Comparison of ENCODE assay signal across 23 mouse cellular contexts in the genomic region with DNA sequence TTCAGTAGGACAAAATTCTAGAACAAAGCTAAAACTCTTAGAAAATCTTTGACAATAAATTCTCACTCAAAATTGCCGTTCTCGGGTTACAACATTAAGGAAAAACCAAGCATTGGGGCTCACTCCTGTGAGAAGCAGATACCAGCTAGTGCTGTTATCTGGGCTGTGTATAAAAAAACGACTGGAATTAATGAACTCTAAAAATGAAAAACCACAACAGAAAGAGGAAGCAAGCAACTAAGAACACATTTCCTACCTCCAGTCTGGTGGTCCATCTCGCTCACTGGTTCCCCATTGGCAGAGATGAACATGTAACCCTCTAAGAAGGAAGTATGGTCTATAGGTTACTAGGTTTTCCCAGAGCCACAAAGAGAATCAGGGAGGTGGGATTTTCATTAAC.
DNase-seq lines count a peak whose midpoint lies in the region; ATAC-seq and TF ChIP-seq lines count a peak whose summit lies in the region.
"Had no signal": no experiment of that assay in that cellular context is flagged by ENCODE, and none has a peak within 500 bp of the region (broad histone marks: within the 10 kb centered on the region; RNA-seq: fewer than 3 reads in every experiment).

No protein-coding gene starts in this region.

- H3K27ac ChIP-seq in CH12.LX (ENCODE audit: insufficient read depth, low read depth) = no peak overlapping the region
- H3K27ac ChIP-seq: heart, adult 2 months; heart, embryonic 10.5 days; heart, embryonic 13.5 days; hindbrain, embryonic 12.5 days; hindbrain, embryonic 15.5 days had no signal

- no peak for TF ChIP-seq RAD21 in CH12.LX (IDR thresholded peaks at IDR 0.05; ENCODE audit: low read depth, low read length)

- no peak overlapping the region for H3K4me2 ChIP-seq in CH12.LX (ENCODE audit: insufficient read depth, low read depth, poor library complexity, severe bottlenecking)
- H3K4me2 ChIP-seq: heart, embryonic 13.5 days; hindbrain, embryonic 12.5 days; hindbrain, embryonic 15.5 days had no signal

- TF ChIP-seq POLR2A in CH12.LX (IDR thresholded peaks at IDR 0.05; ENCODE audit: low read depth, low read length) = no peak

- H3K36me3 ChIP-seq in CH12.LX (replicated peaks in 1 of 2; ENCODE audit: control insufficient read depth in 1 of 2, insufficient read depth in 1 of 2, low read length in 1 of 2) = no peaks in the 10 kb centered on the region
- H3K36me3 ChIP-seq: heart, embryonic 10.5 days; heart, embryonic 13.5 days; hindbrain, embryonic 12.5 days; hindbrain, embryonic 15.5 days had no signal

- H3K9ac ChIP-seq in CH12.LX (ENCODE audit: insufficient read depth, low read depth) = no peak overlapping the region
- H3K9ac ChIP-seq: heart, embryonic 13.5 days; hindbrain, embryonic 12.5 days; hindbrain, embryonic 15.5 days had no signal

- no peak for TF ChIP-seq EP300 in CH12.LX (IDR thresholded peaks at IDR 0.05; ENCODE audit: low read length)

- no peak overlapping the region for H3K4me3 ChIP-seq in CH12.LX (replicated peaks in 1 of 3; ENCODE audit: low read depth in 2 of 3, low read length in 2 of 3, poor library complexity in 1 of 3)
- H3K4me3 ChIP-seq: heart, adult 2 months; heart, embryonic 10.5 days; heart, embryonic 13.5 days; hindbrain, embryonic 12.5 days; hindbrain, embryonic 15.5 days had no signal

- peak; percentile 24 for DNase-seq in CH12.LX (ENCODE audit: extremely low read depth)
- DNase-seq in c-Kit-positive CD71-negative TER-119-negative erythroid progenitor cells, embryonic 14.5 days (ENCODE audit: low read depth) = peak; percentile 4
- no peak for DNase-seq in layer of hippocampus, postnatal 36 days
- DNase-seq in embryo, embryonic 10.5 days (ENCODE audit: low spot score) = no peak
- no peak for DNase-seq in ovary, postnatal 10 days (ENCODE audit: low spot score)
- DNase-seq: adrenal gland, adult 8-10 months; adrenal gland, postnatal 25 days; cerebellum, adult 18-20 months; cerebellum, adult 9-10 months; cerebellum, postnatal 14 days; gastrocnemius, postnatal 25 days; heart, adult 2 months; heart, postnatal 14 days; heart, postnatal 4 days had no signal

- no peak for TF ChIP-seq CTCF in CH12.LX (conservative IDR thresholded peaks at IDR 0.05 in 1 of 2, IDR thresholded peaks at IDR 0.05 in 1 of 2; ENCODE audit: low read depth in 2 of 2, low read length in 2 of 2)

- H3K9me3 ChIP-seq in CH12.LX (replicated peaks; ENCODE audit: low read length) = no peaks in the 10 kb centered on the region
- H3K9me3 ChIP-seq: heart, embryonic 10.5 days; heart, embryonic 13.5 days; hindbrain, embryonic 12.5 days; hindbrain, embryonic 15.5 days had no signal

- H3K4me1 ChIP-seq in CH12.LX (ENCODE audit: control insufficient read depth in 1 of 2, insufficient read depth in 2 of 2) = peaks cover 0 to 8% of the 10 kb centered on the region in 2 experiments; a peak in 2 of 4 replicates
- H3K4me1 ChIP-seq: heart, embryonic 10.5 days; hindbrain, embryonic 12.5 days had no signal

- in situ Hi-C loops in CH12.LX (cut with MboI; ENCODE audit: low pct_ligation_motif_present, low pct_unique_long_range_greater_than_20kb, low sequenced_read_pairs) = no loop called here

- H3K79me2 ChIP-seq in CH12.LX (replicated peaks; ENCODE audit: control insufficient read depth, extremely low read depth, insufficient read depth, poor library complexity, severe bottlenecking) = no peaks in the 10 kb centered on the region

- H3K27me3 ChIP-seq in CH12.LX (replicated peaks) = no peaks in the 10 kb centered on the region
- H3K27me3 ChIP-seq: heart, embryonic 13.5 days; hindbrain, embryonic 12.5 days; hindbrain, embryonic 15.5 days had no signal

- dilution Hi-C loops in CH12.LX (cut with MboI; ENCODE audit: extremely low pct_ligation_motif_present, extremely low pct_unique_long_range_greater_than_20kb, low sequenced_read_pairs) = no loop called here

- ATAC-seq in hematopoietic stem cell, adult 5-6 weeks (replicated peaks in 1 of 2; ENCODE audit: insufficient read depth in 1 of 2, low FRiP score in 2 of 2, low TSS enrichment in 1 of 2, low read depth in 1 of 2, poor library complexity in 2 of 2, severe bottlenecking in 2 of 2) = peak; percentile 93 to 94
- ATAC-seq in erythroblast, adult 5-6 weeks (replicated peaks; ENCODE audit: low FRiP score, poor library complexity, severe bottlenecking) = no peak
- ATAC-seq: CD4-positive, CD25-positive, alpha-beta regulatory T cell, adult 4 months; forebrain, embryonic 14.5 days; intestine, postnatal 0 days had no signal

TF ChIP-seq in CH12.LX, 34 proteins besides CTCF, POLR2A, EP300 and RAD21:
- no peak for TF ChIP-seq SIN3A (IDR thresholded peaks at IDR 0.05; ENCODE audit: low read length)
- no peak for TF ChIP-seq E2F4 (IDR thresholded peaks at IDR 0.05; ENCODE audit: insufficient replicate concordance, low read depth, low read length)
- no peak for TF ChIP-seq USF1 (IDR thresholded peaks at IDR 0.05; ENCODE audit: low read depth, low read length)

Comparison
In these comparisons a context has a peak if more than half of its experiments do, and no peak if none do; other contexts are left out.
1. DNase-seq: peak in CH12.LX (single experiment) and c-Kit-positive CD71-negative TER-119-negative erythroid progenitor cells, embryonic 14.5 days (single experiment); none in layer of hippocampus, postnatal 36 days (0 of 2), embryo, embryonic 10.5 days (single experiment) and ovary, postnatal 10 days (single experiment).